In the genomic region with DNA sequence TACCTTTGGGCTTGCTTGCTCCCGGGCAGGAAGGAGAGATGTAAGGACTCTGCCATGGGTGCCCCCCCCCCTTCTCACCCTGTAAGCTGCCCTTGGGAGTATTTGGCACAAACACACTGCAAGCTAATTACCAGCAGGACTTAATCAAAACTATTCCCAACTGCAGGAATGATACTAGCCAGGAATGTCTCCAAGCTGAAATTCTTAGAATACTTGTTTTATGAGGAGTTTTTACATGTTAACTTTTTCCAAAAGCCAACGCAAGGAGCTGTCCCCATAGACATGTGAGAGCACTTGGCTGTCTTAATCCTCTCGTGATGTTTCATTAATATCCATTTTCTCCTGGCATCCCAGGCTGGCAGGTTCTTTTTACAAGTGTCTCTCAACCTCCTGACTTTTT, we compare ENCODE assay signal across 27 mouse cellular contexts.
DNase-seq lines count a peak whose midpoint lies in the region; ATAC-seq and TF ChIP-seq lines count a peak whose summit lies in the region.
"Had no signal": no experiment of that assay in that cellular context is flagged by ENCODE, and none has a peak within 500 bp of the region (broad histone marks: within the 10 kb centered on the region; RNA-seq: fewer than 3 reads in every experiment).

No protein-coding gene starts in this region.

- no peaks in the 10 kb centered on the region for H3K36me3 ChIP-seq in kidney, postnatal 0 days (ENCODE audit: insufficient read depth, low read length)
- H3K36me3 ChIP-seq in kidney, embryonic 16.5 days (ENCODE audit: insufficient read depth, low read length), result no peaks in the 10 kb centered on the region
- H3K36me3 ChIP-seq in embryonic facial prominence, embryonic 15.5 days, result no peaks in the 10 kb centered on the region
- no peaks in the 10 kb centered on the region for H3K36me3 ChIP-seq in limb, embryonic 14.5 days (ENCODE audit: control insufficient read depth, insufficient read depth, low read length)
- H3K36me3 ChIP-seq: embryonic facial prominence, embryonic 13.5 days; forebrain, embryonic 10.5 days; heart, embryonic 12.5 days; heart, embryonic 15.5 days had no signal

- no peaks in the 10 kb centered on the region for H3K9me3 ChIP-seq in kidney, postnatal 0 days (replicated peaks; ENCODE audit: low read length)
- no peaks in the 10 kb centered on the region for H3K9me3 ChIP-seq in kidney, embryonic 16.5 days (ENCODE audit: low read length)
- no peaks in the 10 kb centered on the region for H3K9me3 ChIP-seq in embryonic facial prominence, embryonic 15.5 days (replicated peaks)
- H3K9me3 ChIP-seq in limb, embryonic 14.5 days (ENCODE audit: control insufficient read depth, low read length), result peaks cover 4% of the 10 kb centered on the region; the same call in 1 of the 2 replicates
- H3K9me3 ChIP-seq: embryonic facial prominence, embryonic 13.5 days; forebrain, embryonic 13.5 days; heart, embryonic 15.5 days had no signal

- TF ChIP-seq POLR2A in limb, embryonic 14.5 days (IDR thresholded peaks at IDR 0.05; ENCODE audit: borderline replicate concordance, extremely low read depth, insufficient read depth, insufficient read length), result no peak

- peak; percentile 49 for DNase-seq in kidney, postnatal 0 days (ENCODE audit: low spot score)
- peak; percentile 9 for DNase-seq in Patski (ENCODE audit: low read depth, low spot score)
- DNase-seq in limb, embryonic 14.5 days (ENCODE audit: low spot score), result peak; percentile 52
- no peak for DNase-seq in urinary bladder, postnatal 4 days (ENCODE audit: low spot score in 2 of 2)
- no peak for DNase-seq in layer of hippocampus, adult 18-20 months (ENCODE audit: low spot score in 2 of 2)
- DNase-seq: adrenal gland, postnatal 10 days; adrenal gland, postnatal 36 days; cerebellum, adult 18-20 months; cerebellum, adult 9-11 months; cerebellum, postnatal 25 days; gastrocnemius, adult 2 months; gastrocnemius, postnatal 14 days had no signal

- CTCF ChIA-PET in Patski (lab: Charles Lee), result interaction anchor here (1.6 kb wide), 1 partner anchor 27 kb away, joined by 3 read pairs; no protein-coding TSS in a partner anchor

- ATAC-seq in kidney, postnatal 0 days (replicated peaks; ENCODE audit: low FRiP score, low read depth), result no peak
- ATAC-seq in kidney, embryonic 16.5 days (ENCODE audit: low FRiP score, low TSS enrichment), result no peak
- ATAC-seq in Patski, result no peak
- ATAC-seq in embryonic facial prominence, embryonic 15.5 days (ENCODE audit: insufficient number of reproducible peaks, low FRiP score, low TSS enrichment, low read depth), result no peak
- ATAC-seq in limb, embryonic 14.5 days (ENCODE audit: low FRiP score, low read depth), result peak; percentile 71
- ATAC-seq: activated CD4-positive, CD25-positive, alpha-beta regulatory T cell, adult 4 months; CD4-positive, CD25-positive, alpha-beta regulatory T cell, adult 4 months; forebrain, embryonic 13.5 days; forebrain, embryonic 16.5 days; hindbrain, postnatal 0 days; inflammation-experienced regulatory T-cells, adult 6 months; intestine, embryonic 16.5 days had no signal

- WGBS in kidney, postnatal 0 days, result 65% methylated on average over 3 of the region's 3 CpGs
- 72% methylated on average over 3 of the region's 3 CpGs for WGBS in kidney, embryonic 16.5 days
- WGBS in embryonic facial prominence, embryonic 15.5 days, result 29% methylated on average over 3 of the region's 3 CpGs
- WGBS in limb, embryonic 14.5 days, result 23% methylated on average over 3 of the region's 3 CpGs

- H3K9ac ChIP-seq in kidney, postnatal 0 days (ENCODE audit: low read depth, low read length), result no peak overlapping the region
- no peak overlapping the region for H3K9ac ChIP-seq in kidney, embryonic 16.5 days (replicated peaks; ENCODE audit: low read length)
- no peak overlapping the region for H3K9ac ChIP-seq in embryonic facial prominence, embryonic 15.5 days
- no peak overlapping the region for H3K9ac ChIP-seq in limb, embryonic 14.5 days (ENCODE audit: low read depth, low read length, severe bottlenecking)
- H3K9ac ChIP-seq: embryonic facial prominence, embryonic 13.5 days; forebrain, embryonic 13.5 days; heart, embryonic 12.5 days; heart, embryonic 15.5 days; hindbrain, embryonic 14.5 days had no signal

- H3K4me3 ChIP-seq in kidney, postnatal 0 days (replicated peaks; ENCODE audit: low read depth, low read length), result no peak overlapping the region
- no peak overlapping the region for H3K4me3 ChIP-seq in kidney, embryonic 16.5 days (ENCODE audit: low read length)
- no peak overlapping the region for H3K4me3 ChIP-seq in embryonic facial prominence, embryonic 15.5 days (replicated peaks)
- no peak overlapping the region for H3K4me3 ChIP-seq in limb, embryonic 14.5 days (replicated peaks; ENCODE audit: low read length)
- H3K4me3 ChIP-seq: embryonic facial prominence, embryonic 13.5 days; erythroblast, embryonic 14.5 days; forebrain, embryonic 10.5 days; forebrain, embryonic 13.5 days; gastrocnemius, adult 2 months; heart, embryonic 12.5 days; heart, embryonic 15.5 days had no signal

- POLR2A ChIA-PET in Patski (lab: Charles Lee), result interaction anchor here (0.6 kb wide), 2 partner anchors 9 to 50 kb away, joined by 3 to 5 read pairs; no protein-coding TSS in a partner anchor

- H3K27ac ChIP-seq in kidney, postnatal 0 days, result no peak overlapping the region
- H3K27ac ChIP-seq in kidney, embryonic 16.5 days (ENCODE audit: low read length), result no peak overlapping the region
- peak overlapping the region; percentile 36; the same call in 1 of the 2 replicates for H3K27ac ChIP-seq in embryonic facial prominence, embryonic 15.5 days (replicated peaks)
- no peak overlapping the region for H3K27ac ChIP-seq in limb, embryonic 14.5 days (replicated peaks; ENCODE audit: low read depth, low read length)
- H3K27ac ChIP-seq: embryonic facial prominence, embryonic 13.5 days; forebrain, embryonic 10.5 days; forebrain, embryonic 13.5 days; gastrocnemius, adult 2 months; heart, embryonic 15.5 days; hindbrain, embryonic 14.5 days; hindbrain, postnatal 0 days had no signal

- H3K27me3 ChIP-seq in kidney, postnatal 0 days (ENCODE audit: insufficient read depth, low read length), result no peaks in the 10 kb centered on the region
- no peaks in the 10 kb centered on the region for H3K27me3 ChIP-seq in kidney, embryonic 16.5 days (ENCODE audit: insufficient read depth, low read length)
- no peaks in the 10 kb centered on the region for H3K27me3 ChIP-seq in Patski
- H3K27me3 ChIP-seq in embryonic facial prominence, embryonic 15.5 days, result no peaks in the 10 kb centered on the region
- no peaks in the 10 kb centered on the region for H3K27me3 ChIP-seq in limb, embryonic 14.5 days (ENCODE audit: control insufficient read depth, insufficient read depth, low read length)
- H3K27me3 ChIP-seq: embryonic facial prominence, embryonic 13.5 days; forebrain, embryonic 13.5 days; heart, embryonic 12.5 days; heart, embryonic 15.5 days had no signal

- TF ChIP-seq CTCF in kidney, postnatal 0 days (IDR thresholded peaks at IDR 0.05; ENCODE audit: low read depth), result no peak
- TF ChIP-seq CTCF in Patski (IDR thresholded peaks at IDR 0.05), result no peak

- H3K4me1 ChIP-seq in kidney, postnatal 0 days (replicated peaks; ENCODE audit: insufficient read depth, low read length), result no peaks in the 10 kb centered on the region
- H3K4me1 ChIP-seq in kidney, embryonic 16.5 days (ENCODE audit: insufficient read depth, low read length), result no peaks in the 10 kb centered on the region
- H3K4me1 ChIP-seq in embryonic facial prominence, embryonic 15.5 days, result no peaks in the 10 kb centered on the region
- peaks cover 10% of the 10 kb centered on the region for H3K4me1 ChIP-seq in limb, embryonic 14.5 days (ENCODE audit: control insufficient read depth, insufficient read depth, low read length)
- H3K4me1 ChIP-seq: forebrain, embryonic 10.5 days; forebrain, embryonic 13.5 days; heart, embryonic 12.5 days; heart, embryonic 15.5 days had no signal

- H3K4me2 ChIP-seq in kidney, postnatal 0 days (ENCODE audit: low read length), result no peak overlapping the region
- no peak overlapping the region for H3K4me2 ChIP-seq in kidney, embryonic 16.5 days (replicated peaks; ENCODE audit: low read depth, low read length)
- no peak overlapping the region for H3K4me2 ChIP-seq in embryonic facial prominence, embryonic 15.5 days (replicated peaks)
- H3K4me2 ChIP-seq in limb, embryonic 14.5 days (replicated peaks; ENCODE audit: low read depth, low read length, severe bottlenecking), result no peak overlapping the region
- H3K4me2 ChIP-seq: embryonic facial prominence, embryonic 13.5 days; forebrain, embryonic 13.5 days; heart, embryonic 12.5 days; heart, embryonic 15.5 days; hindbrain, embryonic 14.5 days had no signal

- in situ Hi-C loops in Patski (cut with MboI; ENCODE audit: low pct_unique_long_range_greater_than_20kb), result no loop called here

Comparison
In these comparisons a context has a peak if more than half of its experiments do, and no peak if none do; other contexts are left out.
1. DNase-seq: peak in kidney, postnatal 0 days (single experiment), Patski (single experiment) and limb, embryonic 14.5 days (single experiment); none in urinary bladder, postnatal 4 days (0 of 2) and layer of hippocampus, adult 18-20 months (0 of 2).